Mouse (Mus musculus) MEL (cell line): ENCODE measurements around the gene Epha2. TPM values are rescaled to one million over a fixed set of nuclear protein-coding genes. Genes with fewer than 3 reads are reported as not detected.

Experiments
- DNase-seq: peaks from one replicate; pipeline ENCODE4 v3.0.0; 2011; ENCODE audit warnings: low read depth, low spot score
- H3K27ac ChIP-seq: 2 replicates; pipeline ENCODE4 v1.5.1; 2012; ENCODE audit warnings: low read depth, mild to moderate bottlenecking, control low read depth, low read length, moderate library complexity; ENCODE audit not compliant: control insufficient read depth
- H3K27me3 ChIP-seq, 2 experiments: fragments of 150-350 bp in 1 of 2; sonication (generic) in 1 of 2; 2 replicates each; pipeline ENCODE4 v1.6.1; 2012; ENCODE audit warnings: low read length in 2 of 2, mild to moderate bottlenecking in 2 of 2, improper control_type of control experiment in 1 of 2, moderate library complexity in 1 of 2; ENCODE audit not compliant: insufficient read depth in 2 of 2, control insufficient read depth in 1 of 2
- H3K36me3 ChIP-seq, 2 experiments: 2 replicates each; pipeline ENCODE4 v1.6.1; 2012 to 2014; ENCODE audit warnings: low read length in 2 of 2, improper control_type of control experiment in 1 of 2, inconsistent platforms in 1 of 2, mild to moderate bottlenecking in 1 of 2; ENCODE audit not compliant: insufficient read depth in 2 of 2, control insufficient read depth in 1 of 2
- H3K4me1 ChIP-seq, 2 experiments: fragments of 150-350 bp in 1 of 2; sonication (generic) in 1 of 2; 2 replicates each; pipeline ENCODE4 v1.6.1; 2012; ENCODE audit warnings: low read length in 2 of 2, improper control_type of control experiment in 1 of 2, mild to moderate bottlenecking in 1 of 2; ENCODE audit not compliant: insufficient read depth in 2 of 2, control insufficient read depth in 1 of 2
- H3K4me3 ChIP-seq, 2 experiments: fragments of 150-350 bp in 1 of 2; sonication (generic) in 1 of 2; 2 replicates each; pipeline ENCODE4 v1.5.1; 2012; ENCODE audit warnings: low read depth in 2 of 2, low read length in 2 of 2, mild to moderate bottlenecking in 2 of 2, moderate library complexity in 2 of 2, control low read depth in 1 of 2, improper control_type of control experiment in 1 of 2; ENCODE audit not compliant: control insufficient read depth in 1 of 2, insufficient read depth in 1 of 2
- H3K79me2 ChIP-seq: 2 replicates; pipeline ENCODE4 v1.6.1; 2012; ENCODE audit warnings: mild to moderate bottlenecking, low read length, moderate library complexity; ENCODE audit not compliant: control insufficient read depth, poor library complexity, insufficient read depth
- H3K9ac ChIP-seq: 2 replicates; pipeline ENCODE4 v1.6.1; 2012; ENCODE audit warnings: low read depth, mild to moderate bottlenecking, control low read depth, low read length, moderate library complexity; ENCODE audit not compliant: control insufficient read depth, poor library complexity, severe bottlenecking
- H3K9me3 ChIP-seq: fragments of 150-350 bp; sonication (generic); replicated peaks from 2 replicates; pipeline ENCODE4 v1.6.1; 2012; ENCODE audit warnings: mild to moderate bottlenecking, low read length, improper control_type of control experiment, moderate library complexity; ENCODE audit not compliant: insufficient read depth
- CTCF ChIP-seq, 3 experiments: IDR thresholded peaks in 2 of 3; conservative IDR thresholded peaks in 1 of 3; 2 replicates each; pipeline ENCODE4 v1.5.1; 2011 to 2012; ENCODE audit warnings: low read length in 3 of 3, low read depth in 2 of 3, mild to moderate bottlenecking in 2 of 3, improper control_type of control experiment in 1 of 3, inconsistent platforms in 1 of 3, mixed read lengths in 1 of 3, moderate library complexity in 1 of 3; ENCODE audit not compliant: control insufficient read depth in 1 of 3, insufficient read depth in 1 of 3, poor library complexity in 1 of 3, severe bottlenecking in 1 of 3
- GABPA ChIP-seq: IDR thresholded peaks from 2 replicates; pipeline ENCODE4 v1.6.1; 2012; ENCODE audit warnings: low read depth, mild to moderate bottlenecking, inconsistent platforms, low read length, improper control_type of control experiment, moderate library complexity
- GATA1 ChIP-seq: IDR thresholded peaks from 2 replicates; pipeline ENCODE4 v1.6.1; 2011; ENCODE audit warnings: low read depth, low read length, improper control_type of control experiment
- HCFC1 ChIP-seq: IDR thresholded peaks from 2 replicates; pipeline ENCODE4 v1.6.1; 2012; ENCODE audit warnings: low read depth, mild to moderate bottlenecking, inconsistent platforms, low read length, improper control_type of control experiment, moderate library complexity
- KAT2A ChIP-seq: conservative IDR thresholded peaks from 2 replicates; pipeline ENCODE4 v1.6.1; 2012; ENCODE audit warnings: low read depth, low read length, improper control_type of control experiment, inconsistent platforms
- MAFK ChIP-seq: IDR thresholded peaks from 2 replicates; pipeline ENCODE4 v1.6.1; 2011; ENCODE audit warnings: low read depth, mild to moderate bottlenecking, low read length, improper control_type of control experiment, borderline replicate concordance
- MAZ ChIP-seq: IDR thresholded peaks from 2 replicates; pipeline ENCODE4 v1.6.1; 2012; ENCODE audit warnings: low read depth, mild to moderate bottlenecking, inconsistent platforms, low read length, improper control_type of control experiment
- MEF2A ChIP-seq: IDR thresholded peaks from 2 replicates; pipeline ENCODE4 v1.6.1; 2014; ENCODE audit warnings: low read depth, mild to moderate bottlenecking, inconsistent platforms, low read length, improper control_type of control experiment; ENCODE audit not compliant: poor library complexity, insufficient replicate concordance, severe bottlenecking; ENCODE audit errors: extremely low read depth
- MXI1 ChIP-seq: IDR thresholded peaks from 2 replicates; pipeline ENCODE4 v1.6.1; 2011; ENCODE audit warnings: mild to moderate bottlenecking, low read depth, low read length, improper control_type of control experiment
- MYB ChIP-seq: IDR thresholded peaks from 2 replicates; pipeline ENCODE4 v1.6.1; 2011; ENCODE audit warnings: mild to moderate bottlenecking, low read depth, low read length, improper control_type of control experiment
- MYC ChIP-seq: IDR thresholded peaks from 2 replicates; pipeline ENCODE4 v1.6.1; 2011; ENCODE audit warnings: low read depth, mild to moderate bottlenecking, low read length, improper control_type of control experiment, moderate library complexity
- NRF1 ChIP-seq: IDR thresholded peaks from 2 replicates; pipeline ENCODE4 v1.6.1; 2014; ENCODE audit warnings: low read depth, mild to moderate bottlenecking, inconsistent platforms, low read length, improper control_type of control experiment, moderate library complexity; ENCODE audit not compliant: poor library complexity, insufficient read depth, severe bottlenecking
- POLR2AphosphoS2 ChIP-seq: IDR thresholded peaks from 2 replicates; pipeline ENCODE4 v1.6.1; 2011; ENCODE audit warnings: low read length, improper control_type of control experiment
- RAD21 ChIP-seq: IDR thresholded peaks from 2 replicates; pipeline ENCODE4 v1.6.1; 2011; ENCODE audit warnings: mild to moderate bottlenecking, low read depth, low read length, improper control_type of control experiment
- RCOR1 ChIP-seq: IDR thresholded peaks from 2 replicates; pipeline ENCODE4 v1.6.1; 2012; ENCODE audit warnings: low read depth, mild to moderate bottlenecking, inconsistent platforms, low read length, improper control_type of control experiment
- SIN3A ChIP-seq: IDR thresholded peaks from 2 replicates; pipeline ENCODE4 v1.6.1; 2012; ENCODE audit warnings: low read length, improper control_type of control experiment, inconsistent platforms
- SMC3 ChIP-seq: IDR thresholded peaks from 2 replicates; pipeline ENCODE4 v1.6.1; 2011; ENCODE audit warnings: low read depth, low read length, improper control_type of control experiment
- UBTF ChIP-seq: IDR thresholded peaks from 2 replicates; pipeline ENCODE4 v1.6.1; 2012; ENCODE audit warnings: low read depth, mild to moderate bottlenecking, inconsistent platforms, low read length, improper control_type of control experiment, moderate library complexity, borderline replicate concordance; ENCODE audit not compliant: insufficient read depth
- USF1 ChIP-seq: IDR thresholded peaks from 2 replicates; pipeline ENCODE4 v1.6.1; 2014; ENCODE audit warnings: low read depth, mild to moderate bottlenecking, inconsistent platforms, low read length, improper control_type of control experiment, moderate library complexity
- USF2 ChIP-seq, 2 experiments: IDR thresholded peaks; 2 replicates each; pipeline ENCODE4 v1.6.1; 2011 to 2012; ENCODE audit warnings: improper control_type of control experiment in 2 of 2, low read length in 2 of 2, borderline replicate concordance in 1 of 2, inconsistent platforms in 1 of 2, low read depth in 1 of 2, mild to moderate bottlenecking in 1 of 2; ENCODE audit not compliant: insufficient read depth in 1 of 2
- ZMIZ1 ChIP-seq: IDR thresholded peaks from 2 replicates; pipeline ENCODE4 v1.6.1; 2012; ENCODE audit warnings: low read depth, mild to moderate bottlenecking, inconsistent platforms, low read length, improper control_type of control experiment, moderate library complexity
- ZNF384 ChIP-seq: IDR thresholded peaks from 2 replicates; pipeline ENCODE4 v1.6.1; 2012; ENCODE audit warnings: low read depth, mild to moderate bottlenecking, inconsistent platforms, low read length, improper control_type of control experiment
- polyA plus RNA-seq, 2 experiments: library from polyadenylated mRNA; stranded (reverse) in 1 of 2; unstranded in 1 of 2; fragments of >175 nt in 1 of 2; fragments of >200 nt in 1 of 2; gene quantifications; 2 replicates each; pipeline versions ENCODE4 v1.2.1 to v1.2.4; 2012; ENCODE audit warnings: low replicate concordance in 2 of 2, low read depth in 1 of 2; ENCODE audit not compliant: insufficient read length in 2 of 2, insufficient read depth in 1 of 2, missing spikeins in 1 of 2
- total RNA-seq: library from RNA; depleted of rRNA; stranded (reverse); fragments of 300-350 nt; gene quantifications from 2 replicates; pipeline ENCODE4 v1.2.3, GENCODE M21; 2012

Epha2 gene
- total and polyA plus RNA-seq, 3 experiments: 2.3 to 5.9 TPM; not detected in 1

GRCm38 (mm10) chr4:141317914-141318313 is 16.9 kb downstream of the Epha2 start (continued):
- no peak for TF ChIP-seq UBTF
- TF ChIP-seq SIN3A: no peak
- TF ChIP-seq POLR2AphosphoS2: no peak
- no peak for TF ChIP-seq ZMIZ1
- no peak for TF ChIP-seq MYC
- no peak for TF ChIP-seq GABPA
- TF ChIP-seq RAD21: no peak
- no peak for TF ChIP-seq SMC3
- no peak for TF ChIP-seq HCFC1
- TF ChIP-seq USF1: no peak
- no peak for TF ChIP-seq NRF1
- TF ChIP-seq MXI1: no peak
- no peak for TF ChIP-seq RCOR1
- TF ChIP-seq KAT2A: no peak
- no peak for TF ChIP-seq MAZ
- no peak for TF ChIP-seq MAFK
- TF ChIP-seq GATA1: peak; percentile 41; the same call in 1 of the 2 replicates
- TF ChIP-seq ZNF384: no peak
- TF ChIP-seq, all 39 proteins: peak for 5

GRCm38 (mm10) chr4:141322526-141322925 is 21.5 kb downstream of the Epha2 start:
- Histone ChIP-seq H3K27me3 (no peaks in the 10 kb centered on the region), H3K27ac (no peak overlapping the region)

More at GRCm38 (mm10) chr4:141322526-141322925, 21.5 kb downstream of the Epha2 start:
- Histone ChIP-seq H3K9ac (no peak overlapping the region), H3K4me1 (peaks cover 0 to 3% of the 10 kb centered on the region in 2 experiments; a peak in 2 of 4 replicates)
- DNase-seq: no peak
- TF ChIP-seq MYB (no peak), USF2 (IDR thresholded peaks at IDR 0.05; ENCODE audit: borderline replicate concordance in 1 of 2, insufficient read depth in 1 of 2, low read depth in 1 of 2, low read length in 2 of 2) (no peak), KAT2A (no peak), CTCF (IDR thresholded peaks at IDR 0.05 in 2 of 3, conservative IDR thresholded peaks at IDR 0.05 in 1 of 3; ENCODE audit: control insufficient read depth in 1 of 3, insufficient read depth in 1 of 3, low read depth in 2 of 3, low read length in 3 of 3, poor library complexity in 1 of 3, severe bottlenecking in 1 of 3) (no peak), MEF2A (no peak), HCFC1 (no peak), MXI1 (no peak), ZNF384 (no peak), ZMIZ1 (no peak), SMC3 (no peak), MYC (no peak)
- TF ChIP-seq, all 39 proteins: peak for 0
- Histone ChIP-seq H3K79me2 (no peaks in the 10 kb centered on the region), H3K4me3 (no peak overlapping the region), H3K36me3 (no peaks in the 10 kb centered on the region), H3K9me3 (no peaks in the 10 kb centered on the region)
